Mouse (Mus musculus) adrenal gland, postnatal 10 days (tissue): ENCODE measurements at regions not wholly inside any gene's neighbourhood (a gene's known extent, or its start where the extent isn't known, plus 50 kb on each side); places are given as distances from the start of the nearest gene placed in this dataset.
A peak's percentile ranks its signal among the peaks of the same experiment; 100 is the strongest.
"Not testable (repeated sequence)": the region's sequence is repeated elsewhere in the genome, so short reads cannot be mapped to it uniquely, and the experiment has no call there.

Source experiments
- DNase-seq: peaks from one replicate; pipeline ENCODE4 v3.0.0; 2021; ENCODE audit warnings: mixed read lengths

- no peak for DNase-seq
Observed at GRCm38 (mm10) chr1:83970641-83971285, 393.2 kb downstream of the Pid1 start.

GRCm38 (mm10) chr1:83964631-83965030 lies 399.3 kb downstream of the Pid1 start:
- DNase-seq = not testable (repeated sequence)

GRCm38 (mm10) chr1:83961761-83962160 lies 402.2 kb downstream of the Pid1 start:
- no peak for DNase-seq

- DNase-seq = peak; percentile 29
Observed at GRCm38 (mm10) chr1:83959756-83960155, 404.2 kb downstream of the Pid1 start.

- no peak for DNase-seq
Observed at GRCm38 (mm10) chr1:83922900-83923299, 441.1 kb downstream of the Pid1 start.

GRCm38 (mm10) chr1:83915454-83915853 lies 448.5 kb downstream of the Pid1 start:
- no peak for DNase-seq

- no peak for DNase-seq
Observed at GRCm38 (mm10) chr1:83907347-83907746, 456.6 kb downstream of the Pid1 start.

GRCm38 (mm10) chr1:83906906-83907305 lies 457.1 kb downstream of the Pid1 start:
- DNase-seq = peak; percentile 31

GRCm38 (mm10) chr1:83900135-83900534 lies 463.8 kb downstream of the Pid1 start:
- no peak for DNase-seq

GRCm38 (mm10) chr1:83896650-83897049 lies 467.3 kb downstream of the Pid1 start:
- DNase-seq = no peak

GRCm38 (mm10) chr1:83879109-83879399 lies 471.1 kb upstream of the Sphkap start:
- no peak for DNase-seq

GRCm38 (mm10) chr1:83878330-83879108 lies 470.5 kb upstream of the Sphkap start:
- no peak for DNase-seq

GRCm38 (mm10) chr1:83870853-83871567 lies 463.0 kb upstream of the Sphkap start:
- no peak for DNase-seq

- DNase-seq = no peak
Observed at GRCm38 (mm10) chr1:83869046-83869445, 461.0 kb upstream of the Sphkap start.

GRCm38 (mm10) chr1:83862541-83862940 lies 454.5 kb upstream of the Sphkap start:
- no peak for DNase-seq

GRCm38 (mm10) chr1:83862128-83862527 lies 454.1 kb upstream of the Sphkap start:
- no peak for DNase-seq

- no peak for DNase-seq
Observed at GRCm38 (mm10) chr1:83859732-83860424, 451.9 kb upstream of the Sphkap start.

- DNase-seq = no peak
Observed at GRCm38 (mm10) chr1:83853996-83854395, 446.0 kb upstream of the Sphkap start.

- no peak for DNase-seq
Observed at GRCm38 (mm10) chr1:83851081-83851480, 443.1 kb upstream of the Sphkap start.

- no peak for DNase-seq
Observed at GRCm38 (mm10) chr1:83848414-83848813, 440.4 kb upstream of the Sphkap start.

- DNase-seq = no peak
Observed at GRCm38 (mm10) chr1:83847992-83848391, 440.0 kb upstream of the Sphkap start.

GRCm38 (mm10) chr1:83844827-83845379 lies 436.9 kb upstream of the Sphkap start:
- DNase-seq = no peak
